Mouse (Mus musculus) lung, embryonic 16.5 days (tissue): ENCODE results near the gene Cdk6. TPM values are rescaled to one million over a fixed set of nuclear protein-coding genes. Genes with fewer than 3 reads are reported as not detected.
"Not testable (repeated sequence)": the region's sequence is repeated elsewhere in the genome, so short reads cannot be mapped to it uniquely, and the experiment has no call there.

Experiments
- ATAC-seq: fragments of 200-750 bp; cut with Nextera tagmentation; 2 replicates; pipeline ENCODE4 v1.8.0; 2017; ENCODE audit warnings: low read depth, mild to moderate bottlenecking, moderate library complexity
- H3K27ac ChIP-seq: fragments of 300-500 bp; sonication (generic); 2 replicates; pipeline ENCODE4 v1.5.1; 2014; ENCODE audit warnings: mild to moderate bottlenecking, control low read depth, low read length
- H3K27me3 ChIP-seq: fragments of 300-500 bp; sonication (generic); 2 replicates; pipeline ENCODE4 v1.6.1; 2014; ENCODE audit warnings: low read depth, low read length, mixed read lengths; ENCODE audit not compliant: control insufficient read depth, insufficient read depth
- H3K36me3 ChIP-seq: fragments of 300-500 bp; sonication (generic); 2 replicates; pipeline ENCODE4 v1.6.1; 2014; ENCODE audit warnings: low read length; ENCODE audit not compliant: control insufficient read depth, insufficient read depth
- H3K4me1 ChIP-seq: fragments of 300-500 bp; sonication (generic); replicated peaks from 2 replicates; pipeline ENCODE4 v1.6.1; 2014; ENCODE audit warnings: low read length, mixed read lengths; ENCODE audit not compliant: control insufficient read depth, insufficient read depth
- H3K4me2 ChIP-seq: fragments of 300-500 bp; sonication (generic); 2 replicates; pipeline ENCODE4 v1.6.1; 2014; ENCODE audit warnings: low read depth, low read length, control low read depth
- H3K4me3 ChIP-seq: fragments of 300-500 bp; sonication (generic); 2 replicates; pipeline ENCODE4 v1.5.1; 2014; ENCODE audit warnings: mild to moderate bottlenecking, low read length, control low read depth
- H3K9ac ChIP-seq: fragments of 300-500 bp; sonication (generic); 2 replicates; pipeline ENCODE4 v1.6.1; 2014; ENCODE audit warnings: low read length, control low read depth
- H3K9me3 ChIP-seq: fragments of 300-500 bp; sonication (generic); 2 replicates; pipeline ENCODE4 v1.6.1; 2016; ENCODE audit warnings: low read length; ENCODE audit not compliant: control insufficient read depth
- WGBS: fragments of 180-500 bp; shearing (Covaris S2); extraction: QIAGEN DNeasy Blood & Tissue Kit; methylation state at CpG from one replicate; pipeline ENCODE4 v1.1.7; 2014; 5-methylcytosine and 5-hydroxymethylcytosine counted together
- polyA plus RNA-seq: library from polyadenylated mRNA; unstranded; fragments of >200 nt; fragmentation: Nextera tagmentation; extraction: Ambion mirVana; gene quantifications from 2 replicates; pipeline ENCODE4 v1.2.1, GENCODE M21; 2015

The Cdk6 gene
- polyA plus RNA-seq, 1 experiment from 2014 or later: 33.7 TPM

DNA sequence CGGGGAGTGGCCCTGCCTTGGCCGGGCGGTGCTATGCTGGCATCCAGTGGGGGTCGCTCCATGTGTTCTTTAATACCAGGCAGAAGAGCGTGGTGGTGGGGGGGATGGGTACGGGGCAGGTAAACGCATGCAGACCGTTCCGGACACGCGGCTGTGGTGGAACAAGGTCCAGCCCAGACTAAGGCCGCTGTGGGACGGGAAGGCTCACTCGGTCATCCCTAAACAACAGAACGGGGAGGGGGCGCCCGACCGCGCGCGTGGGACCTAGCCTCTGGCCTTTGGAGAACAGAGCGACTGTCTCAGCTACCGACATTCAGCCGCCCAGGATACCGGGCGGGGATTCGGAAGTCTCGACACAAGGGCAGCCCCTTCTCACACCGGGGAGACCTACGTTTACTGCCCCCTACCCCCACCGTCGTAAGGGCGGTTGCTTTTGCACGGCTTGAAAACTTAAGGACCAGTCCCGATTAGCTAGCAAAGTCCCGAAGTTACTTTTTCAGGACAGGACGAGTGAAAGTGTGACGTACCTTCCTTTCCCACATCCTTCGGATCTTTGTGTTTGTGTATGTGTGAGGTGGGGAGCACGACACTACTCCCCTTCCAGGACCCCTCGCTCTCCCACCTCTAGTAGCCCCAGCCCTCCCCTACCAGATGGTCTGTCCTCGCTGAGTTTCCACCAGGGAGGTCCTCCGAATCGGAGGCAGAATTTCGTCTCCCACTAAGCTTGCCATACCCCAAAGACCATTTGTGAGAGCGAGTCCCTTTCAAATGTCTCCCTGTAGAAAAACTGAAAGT lies 1.7 kb downstream of the Cdk6 start:
- peak overlapping the region; percentile 95 for H3K27ac ChIP-seq
- peak; percentile 55 for ATAC-seq
- H3K36me3 ChIP-seq: peaks cover 3% of the 10 kb centered on the region; the same call in 1 of the 2 replicates
- 0% methylated on average over 46 of the region's 46 CpGs for WGBS
- no peaks in the 10 kb centered on the region for H3K9me3 ChIP-seq
- H3K27me3 ChIP-seq: no peaks in the 10 kb centered on the region
- peak overlapping the region; percentile 86 for H3K4me3 ChIP-seq
- peak overlapping the region; percentile 95 for H3K9ac ChIP-seq
- peaks cover 3% of the 10 kb centered on the region; the same call in 1 of the 2 replicates for H3K4me1 ChIP-seq
- H3K4me2 ChIP-seq: peak overlapping the region; percentile 90

- peak overlapping the region; percentile 95 for H3K9ac ChIP-seq
- 0% methylated on average over 37 of the region's 37 CpGs for WGBS
- peaks cover 3% of the 10 kb centered on the region; the same call in 1 of the 2 replicates for H3K36me3 ChIP-seq
- no peaks in the 10 kb centered on the region for H3K27me3 ChIP-seq
- peak overlapping the region; percentile 90 for H3K4me2 ChIP-seq
- H3K9me3 ChIP-seq: no peaks in the 10 kb centered on the region
- H3K27ac ChIP-seq: peak overlapping the region; percentile 95
- peak overlapping the region; percentile 86 for H3K4me3 ChIP-seq
- peaks cover 3% of the 10 kb centered on the region; the same call in 1 of the 2 replicates for H3K4me1 ChIP-seq
- ATAC-seq: peak; percentile 64
Measured at GRCm38 (mm10) chr5:3343566-3344080, 2.3 kb downstream of the Cdk6 start.

DNA sequence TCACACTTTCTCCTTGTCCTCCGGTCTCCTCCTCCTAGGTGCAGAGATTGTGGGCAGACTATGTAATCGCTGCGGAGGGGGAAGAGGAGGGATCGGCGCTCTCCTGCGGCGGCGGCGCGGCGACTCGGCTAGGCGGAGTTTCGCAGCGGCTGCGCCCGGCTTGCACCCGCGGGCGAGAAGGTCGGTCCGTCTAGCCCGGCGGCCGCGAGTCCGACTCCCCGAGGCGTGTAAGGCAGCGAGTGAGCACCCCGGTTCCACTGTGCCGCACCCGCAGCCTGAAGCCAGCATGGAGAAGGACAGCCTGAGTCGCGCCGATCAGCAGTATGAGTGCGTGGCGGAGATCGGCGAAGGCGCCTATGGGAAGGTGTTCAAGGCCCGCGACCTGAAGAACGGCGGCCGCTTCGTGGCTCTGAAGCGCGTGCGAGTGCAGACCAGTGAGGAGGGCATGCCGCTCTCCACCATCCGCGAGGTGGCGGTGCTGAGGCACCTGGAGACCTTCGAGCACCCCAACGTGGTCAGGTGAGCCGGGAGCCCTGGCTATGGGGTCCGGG lies 2.9 kb downstream of the Cdk6 start:
- Histone ChIP-seq H3K27ac (peak overlapping the region; percentile 95), H3K4me1 (peaks cover 3% of the 10 kb centered on the region; the same call in 1 of the 2 replicates), H3K9ac (peak overlapping the region; percentile 95), H3K4me2 (peak overlapping the region; percentile 90), H3K4me3 (peak overlapping the region; percentile 86), H3K36me3 (peaks cover 3% of the 10 kb centered on the region; the same call in 1 of the 2 replicates), H3K27me3 (no peaks in the 10 kb centered on the region), H3K9me3 (no peaks in the 10 kb centered on the region)
- under 1% methylated on average over 52 of the region's 58 CpGs for WGBS
- peak; percentile 58 for ATAC-seq

DNA sequence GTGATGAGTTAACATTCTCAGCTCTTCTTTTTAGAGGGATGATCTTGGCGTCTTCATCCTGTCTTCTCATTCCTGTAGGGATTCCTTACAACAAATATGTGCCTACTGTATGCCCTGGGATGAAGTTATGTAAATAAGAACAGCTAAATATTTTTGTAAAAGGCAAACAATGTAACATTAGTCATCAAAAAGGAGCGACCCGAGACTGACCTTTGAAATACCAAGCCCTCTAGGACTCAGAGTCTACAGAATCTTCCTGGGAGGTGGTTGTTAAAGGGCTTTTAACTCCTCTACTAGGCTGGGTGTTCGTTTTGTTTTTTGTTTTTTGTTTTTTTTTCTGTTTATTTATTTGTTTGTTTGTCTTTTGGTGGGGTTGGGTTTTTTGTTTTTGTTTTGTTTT lies 4.3 kb downstream of the Cdk6 start:
- H3K9ac ChIP-seq, H3K9me3 ChIP-seq, H3K36me3 ChIP-seq, H3K27me3 ChIP-seq, H3K4me1 ChIP-seq, H3K27ac ChIP-seq, ATAC-seq, H3K4me3 ChIP-seq: not testable (repeated sequence)
- WGBS: 25% methylated on average over 4 of the region's 4 CpGs
- H3K4me2 ChIP-seq: peak overlapping the region; percentile 90; the same call in 1 of the 2 replicates

DNA sequence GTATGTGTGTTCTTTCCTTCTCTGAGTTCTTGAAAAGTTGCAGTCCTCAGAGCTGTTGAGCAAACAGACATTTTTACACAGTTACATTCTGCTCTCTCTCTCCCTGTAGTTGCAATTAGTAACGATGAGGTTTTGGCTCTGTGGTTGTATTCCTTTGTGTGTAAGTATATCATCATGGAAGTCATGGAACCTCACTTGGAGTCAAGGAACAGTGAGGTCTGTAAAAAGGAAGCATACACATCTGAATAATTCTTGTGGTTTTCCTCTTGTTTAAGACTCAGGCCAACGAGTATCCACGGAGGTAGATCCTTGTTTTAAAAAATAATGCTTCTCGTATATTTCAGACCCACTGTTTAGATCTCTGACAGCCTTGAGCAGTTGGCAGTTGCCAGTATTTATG lies 8.1 kb downstream of the Cdk6 start:
- H3K27me3 ChIP-seq, H3K4me2 ChIP-seq, H3K9ac ChIP-seq, H3K4me1 ChIP-seq, H3K27ac ChIP-seq, ATAC-seq, H3K4me3 ChIP-seq, H3K36me3 ChIP-seq, H3K9me3 ChIP-seq: not testable (repeated sequence)
- WGBS: 58% methylated on average over 4 of the region's 4 CpGs

DNA sequence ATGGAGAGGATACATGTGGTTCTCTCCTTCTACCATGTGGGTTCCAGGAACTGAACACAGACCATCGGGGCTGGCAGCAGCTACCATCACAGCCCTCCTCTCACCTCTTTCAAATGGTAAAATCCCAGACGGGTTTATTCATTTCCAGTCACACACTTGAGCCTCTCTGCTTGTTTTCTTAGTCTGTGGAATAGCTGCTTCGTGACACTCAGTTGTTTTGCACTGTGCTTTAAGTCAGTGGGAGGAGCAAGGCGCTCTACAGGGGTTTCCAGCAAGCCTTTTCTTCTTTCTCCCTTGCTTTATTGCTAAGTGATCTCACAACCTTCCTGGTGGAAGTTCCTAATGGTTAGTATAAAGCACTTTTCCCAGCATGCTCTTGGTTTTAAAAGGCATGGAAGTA lies 10.6 kb downstream of the Cdk6 start:
- H3K4me3 ChIP-seq, H3K27me3 ChIP-seq, H3K4me2 ChIP-seq, H3K9ac ChIP-seq, H3K4me1 ChIP-seq, H3K36me3 ChIP-seq, H3K27ac ChIP-seq, H3K9me3 ChIP-seq, ATAC-seq: not testable (repeated sequence)
- 57% methylated on average over 4 of the region's 4 CpGs for WGBS

DNA sequence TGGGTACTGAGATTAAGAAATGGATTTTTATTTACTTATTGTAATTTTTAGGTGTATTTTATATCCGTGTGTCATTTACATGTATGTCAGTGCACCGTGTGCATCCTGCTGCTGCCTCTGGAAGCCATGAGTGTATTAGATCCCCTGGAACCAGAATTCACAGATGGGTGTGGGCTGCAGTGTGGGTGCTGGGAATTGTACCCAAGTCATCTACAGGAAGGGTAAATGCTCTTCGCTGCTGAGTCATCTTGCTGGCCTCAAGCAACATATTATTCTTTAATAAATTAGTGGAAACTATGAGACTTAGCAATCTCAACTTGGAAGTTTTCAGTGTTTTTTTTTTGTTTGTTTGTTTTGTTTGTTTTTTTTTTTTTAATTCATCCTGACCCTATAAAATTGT lies 11.0 kb downstream of the Cdk6 start:
- no peaks in the 10 kb centered on the region for H3K9me3 ChIP-seq
- WGBS: 91% methylated on average over 3 of the region's 3 CpGs
- H3K27ac ChIP-seq: no peak overlapping the region
- H3K4me1 ChIP-seq: peaks cover 3% of the 10 kb centered on the region; the same call in 1 of the 2 replicates
- no peak for ATAC-seq
- no peaks in the 10 kb centered on the region for H3K27me3 ChIP-seq
- no peaks in the 10 kb centered on the region for H3K36me3 ChIP-seq
- H3K4me2 ChIP-seq: no peak overlapping the region
- H3K9ac ChIP-seq: no peak overlapping the region
- no peak overlapping the region for H3K4me3 ChIP-seq

GRCm38 (mm10) chr5:3352827-3353226 lies 11.5 kb downstream of the Cdk6 start:
- 87% methylated on average over 3 of the region's 3 CpGs for WGBS
- Histone ChIP-seq H3K36me3 (no peaks in the 10 kb centered on the region), H3K4me1 (peaks cover 3% of the 10 kb centered on the region; the same call in 1 of the 2 replicates), H3K27me3 (no peaks in the 10 kb centered on the region), H3K4me2 (no peak overlapping the region), H3K27ac (no peak overlapping the region), H3K9ac (no peak overlapping the region), H3K4me3 (no peak overlapping the region), H3K9me3 (no peaks in the 10 kb centered on the region)
- ATAC-seq: no peak

GRCm38 (mm10) chr5:3354307-3354706 lies 13.0 kb downstream of the Cdk6 start:
- no peak overlapping the region for H3K27ac ChIP-seq
- no peak for ATAC-seq
- H3K9me3 ChIP-seq: no peaks in the 10 kb centered on the region
- no peaks in the 10 kb centered on the region for H3K36me3 ChIP-seq
- no peaks in the 10 kb centered on the region for H3K27me3 ChIP-seq
- no peak overlapping the region for H3K4me3 ChIP-seq
- 83% methylated on average over 5 of the region's 5 CpGs for WGBS
- H3K4me2 ChIP-seq: no peak overlapping the region
- no peak overlapping the region for H3K9ac ChIP-seq
- peaks cover 6% of the 10 kb centered on the region; the same call in 1 of the 2 replicates for H3K4me1 ChIP-seq
